Mouse (Mus musculus): Measurements from ENCODE around the gene Fmc1. TPM values are rescaled to one million over a fixed set of nuclear protein-coding genes. Genes with fewer than 3 reads are reported as not detected.
A peak's percentile ranks its signal among the peaks of the same experiment; 100 is the strongest.
"Not testable (repeated sequence)": the region's sequence is repeated elsewhere in the genome, so short reads cannot be mapped to it uniquely, and the experiment has no call there.

The Fmc1 gene
- 10 to 100 TPM; 51.5 to 59.2 TPM for total RNA-seq (2021)

- peak; percentile 98 to 99 for DNase-seq
These were observed at the start of gene Fmc1 for GRCm38 (mm10) chr6:38533428-38534405. TSS of gene Fmc1 (plus strand) at chr6:38533502.

DNA sequence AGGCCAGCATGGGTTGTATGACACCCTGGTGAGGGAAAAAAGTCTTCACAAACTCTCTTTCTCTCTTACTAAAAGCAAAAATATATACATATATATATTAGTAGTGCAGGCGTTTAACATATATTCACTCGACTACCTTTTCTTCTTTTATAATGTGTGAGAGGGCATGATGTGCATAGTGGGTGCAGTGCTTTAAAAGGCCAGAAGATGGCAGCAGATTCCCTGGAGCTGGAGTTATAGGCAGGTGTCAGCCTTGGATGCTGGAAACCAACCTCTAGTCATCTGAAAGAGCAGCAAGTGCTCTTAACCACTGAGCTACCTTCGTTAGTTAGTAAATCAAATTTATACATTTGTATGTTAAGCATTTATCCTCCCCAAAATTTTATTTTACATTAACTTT lies 40.8 kb upstream of the Fmc1 start:
- DNase-seq = no peak

GRCm38 (mm10) chr6:38495641-38496040 lies 37.7 kb upstream of the Fmc1 start:
- DNase-seq = no peak

DNA sequence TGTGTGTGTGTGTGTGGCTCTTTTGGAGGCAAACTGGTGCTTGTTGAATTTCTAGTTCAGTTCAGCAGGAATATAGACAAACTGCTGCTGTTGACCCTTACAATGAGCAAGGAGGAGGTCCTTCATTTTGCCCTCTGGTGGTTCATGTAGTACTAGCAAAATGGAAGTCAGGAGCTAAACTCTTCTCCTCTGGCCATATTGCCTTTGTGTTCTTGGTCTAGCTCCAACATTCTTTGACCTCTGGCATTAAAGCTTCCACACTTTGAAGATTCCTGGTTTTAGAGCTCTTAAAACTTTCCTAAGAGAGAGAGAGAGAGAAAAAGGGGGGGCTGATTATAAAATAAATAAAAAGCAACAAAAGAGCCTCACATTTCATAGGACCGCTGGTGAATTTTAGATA lies 21.2 kb upstream of the Fmc1 start:
- DNase-seq = no peak

- no peak for DNase-seq
These were observed 20.5 kb upstream of the Fmc1 start for GRCm38 (mm10) chr6:38512830-38513229.

DNA sequence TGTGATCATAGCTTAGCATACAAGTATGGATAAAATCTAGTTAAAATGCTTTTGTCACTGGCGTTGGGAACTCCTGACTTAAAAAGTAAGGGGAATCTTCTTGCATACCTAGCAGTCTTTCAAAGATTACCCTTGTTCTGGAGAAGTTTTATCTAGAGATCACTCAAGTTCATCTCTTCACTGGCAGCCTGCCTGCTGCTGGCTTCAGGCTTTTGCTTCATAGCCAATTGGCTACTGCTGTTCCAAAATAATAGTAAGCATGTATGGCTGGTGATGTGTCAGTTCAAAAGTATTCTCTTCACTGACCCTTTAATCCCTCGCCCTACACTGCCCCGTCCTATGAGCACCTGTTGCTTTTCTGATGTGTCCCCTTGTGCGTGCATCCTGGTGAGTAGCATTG lies 18.1 kb upstream of the Fmc1 start:
- DNase-seq = no peak

DNA sequence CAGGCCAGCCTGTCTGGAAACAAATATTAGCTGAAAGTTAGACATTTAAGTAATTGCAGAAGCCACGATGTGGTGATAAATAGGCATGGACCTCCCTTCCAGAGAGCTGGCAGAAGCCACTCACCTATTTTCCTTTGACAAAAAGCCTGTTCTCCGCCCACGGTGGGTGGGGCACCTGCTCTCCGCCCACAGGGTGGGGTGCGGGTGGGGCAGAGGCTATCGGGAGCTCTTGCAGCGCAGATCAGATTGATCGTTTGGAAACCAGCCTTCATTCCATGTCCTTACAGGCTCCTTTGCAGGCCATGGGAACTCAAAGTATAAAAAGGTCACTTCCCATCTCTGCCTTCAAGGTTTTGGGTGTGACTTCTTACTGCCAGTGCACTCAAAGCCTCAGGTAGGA lies 9.5 kb upstream of the Fmc1 start:
- no peak for DNase-seq

DNA sequence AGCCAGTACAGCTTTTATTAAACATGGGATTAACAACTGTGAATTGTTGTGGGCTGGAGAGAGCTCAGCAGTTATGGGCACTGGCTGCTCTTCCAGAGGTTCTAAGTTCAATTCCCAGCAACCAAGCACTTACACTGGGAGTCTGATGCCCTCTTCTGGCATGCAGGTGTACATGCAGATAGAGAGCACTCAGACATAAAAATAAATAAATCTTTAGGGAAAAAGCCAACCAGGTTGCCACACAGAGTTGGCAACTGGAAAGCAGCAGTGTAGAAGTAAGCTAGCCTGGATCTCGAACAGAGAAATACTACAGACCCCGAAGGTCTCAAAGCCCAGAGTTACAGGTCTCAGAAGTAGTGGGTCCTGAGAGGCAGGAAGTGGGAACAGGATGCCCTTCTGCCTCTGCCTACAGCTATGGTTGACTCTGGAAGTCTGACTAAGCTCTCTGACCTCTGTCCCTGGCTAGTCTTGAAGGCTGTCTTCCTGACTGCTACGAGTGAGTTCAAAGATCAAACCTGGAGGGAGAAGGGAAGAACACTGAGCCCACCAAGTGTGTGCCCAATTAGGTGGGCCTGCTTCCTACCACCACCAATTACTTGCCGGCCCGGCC lies 2.0 kb upstream of the Fmc1 start:
- DNase-seq = no peak

DNA sequence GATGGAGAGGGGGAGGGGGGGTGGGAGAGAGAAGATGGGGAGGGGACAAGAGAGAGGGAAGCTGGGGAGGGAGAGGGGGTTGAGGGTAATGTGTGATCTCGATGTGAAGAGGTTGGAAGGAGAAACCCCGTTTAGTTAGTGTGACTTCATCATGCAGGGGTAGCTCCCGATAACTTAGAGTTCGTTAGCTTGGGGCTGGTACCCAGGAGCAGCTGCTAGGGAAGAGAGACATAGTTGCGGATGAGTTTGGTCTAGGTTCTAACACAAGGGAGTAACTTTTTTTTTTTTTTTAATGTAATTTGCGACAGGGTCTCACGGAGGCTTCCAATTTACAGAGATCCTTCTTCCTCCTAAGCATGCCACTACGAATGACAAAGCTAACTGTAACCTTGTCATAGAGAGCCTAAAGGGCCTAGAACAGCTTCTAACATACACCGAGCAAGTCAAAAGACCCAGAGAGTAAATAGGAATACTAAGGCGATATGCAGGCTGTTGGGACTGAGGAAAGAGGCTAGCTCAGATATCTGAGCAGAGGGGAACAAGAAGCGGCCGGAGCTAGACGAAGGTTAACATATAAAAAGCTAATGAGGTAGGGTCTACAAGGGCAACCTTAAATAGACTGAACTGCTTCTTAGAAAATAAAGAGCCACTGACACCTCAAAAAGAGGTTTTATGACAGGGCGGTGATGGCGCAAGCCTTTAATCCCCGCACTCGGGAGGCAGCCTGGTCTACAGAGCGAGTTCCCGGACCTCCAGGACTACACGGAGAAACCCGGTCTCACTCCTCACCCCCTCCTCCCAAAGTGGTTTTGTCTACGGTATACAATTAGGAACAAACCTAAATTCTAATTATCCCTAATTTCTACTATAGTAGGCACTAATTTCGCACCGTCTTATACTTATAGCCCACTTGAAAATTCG lies 542 bp upstream of the Fmc1 start:
- DNase-seq = peak in 1 of 2 experiments; percentile 47

DNA sequence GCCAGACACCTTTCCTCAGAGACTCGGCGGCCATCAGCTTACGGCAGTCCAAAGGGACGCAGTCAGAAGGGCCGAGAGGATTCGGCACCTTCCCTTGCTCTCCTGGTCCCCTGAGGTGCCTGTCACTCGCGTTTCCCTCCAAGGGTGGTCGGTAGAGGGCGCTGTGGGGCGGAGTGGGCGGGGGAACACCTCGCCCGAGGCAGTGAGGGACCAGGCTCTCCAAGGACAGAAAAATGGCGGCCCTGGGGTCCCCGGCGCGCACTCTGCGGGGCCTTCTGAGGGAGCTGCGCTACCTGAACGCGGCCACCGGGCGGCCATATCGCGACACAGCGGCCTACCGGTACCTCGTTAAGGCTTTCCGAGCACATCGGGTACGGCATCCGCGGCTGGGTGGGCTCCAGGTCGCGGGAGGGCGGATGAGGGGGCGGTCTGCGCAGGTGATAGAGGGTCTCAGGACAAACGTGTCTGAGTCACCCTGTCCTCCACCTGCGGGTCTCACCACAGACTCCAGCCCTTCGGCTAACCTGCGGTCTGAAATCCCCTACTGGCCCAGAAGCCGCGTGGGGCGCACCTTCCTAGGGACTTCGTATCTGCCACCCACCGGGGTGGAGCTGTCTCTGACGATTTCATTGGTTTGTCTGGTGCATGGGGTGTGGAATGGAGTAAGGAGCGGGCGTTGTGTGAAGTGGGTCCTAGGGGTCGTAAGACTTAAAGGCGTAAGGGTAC lies 1.5 kb downstream of the Fmc1 start:
- DNase-seq = peak; percentile 96 to 98

DNA sequence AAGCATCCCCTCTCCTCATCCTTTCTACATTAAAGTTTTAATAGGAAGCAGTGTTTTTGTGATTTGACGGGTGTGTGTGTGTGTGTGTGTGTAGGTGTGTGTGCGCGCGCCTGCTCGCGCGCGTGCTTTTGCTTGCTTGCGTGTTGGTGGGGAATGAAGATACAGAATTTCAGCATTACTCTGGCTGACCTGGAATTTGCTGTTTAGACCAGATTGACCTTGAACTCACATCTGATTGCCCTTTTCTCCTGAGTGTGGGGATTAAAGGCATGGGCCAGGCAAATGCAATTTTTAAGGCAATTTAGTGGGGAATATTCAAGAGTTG lies 2.0 kb downstream of the Fmc1 start:
- DNase-seq = no peak

DNA sequence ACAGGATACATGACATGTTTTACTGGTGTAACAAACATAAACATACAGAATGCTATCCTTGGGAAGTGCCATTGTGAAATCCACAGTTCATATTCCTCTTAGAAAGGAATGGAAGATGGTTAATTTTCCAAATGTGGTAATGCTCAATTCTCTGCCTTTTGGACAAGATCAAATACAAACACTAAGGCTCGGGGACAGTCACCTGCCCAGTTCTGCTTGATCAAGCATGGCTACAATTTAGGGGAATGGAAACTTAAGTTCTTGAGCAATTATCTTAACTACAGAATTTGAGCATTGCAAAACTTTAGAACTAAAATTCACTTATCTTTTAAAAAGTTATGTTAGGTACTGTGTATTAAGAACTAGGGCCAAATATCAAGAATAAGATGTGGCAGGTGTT lies 2.5 kb downstream of the Fmc1 start:
- DNase-seq = no peak

DNA sequence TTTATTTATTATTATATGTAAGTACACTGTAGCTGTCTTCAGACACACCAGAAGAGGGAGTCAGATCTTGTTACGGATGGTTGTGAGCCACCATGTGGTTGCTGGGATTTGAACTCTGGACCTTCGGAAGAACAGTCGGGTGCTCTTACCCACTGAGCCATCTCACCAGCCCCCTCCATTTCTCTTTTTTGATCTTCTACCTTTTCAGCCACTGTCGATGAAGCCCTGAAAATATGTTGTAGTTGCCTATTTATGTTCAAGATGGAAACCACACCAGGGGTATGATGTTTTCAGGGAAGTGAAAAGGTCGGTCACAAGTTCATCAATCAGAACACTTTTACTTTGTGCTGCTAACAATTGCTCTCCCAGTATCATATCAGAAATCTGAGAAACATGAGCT lies 10.8 kb downstream of the Fmc1 start:
- DNase-seq = not testable (repeated sequence)

DNA sequence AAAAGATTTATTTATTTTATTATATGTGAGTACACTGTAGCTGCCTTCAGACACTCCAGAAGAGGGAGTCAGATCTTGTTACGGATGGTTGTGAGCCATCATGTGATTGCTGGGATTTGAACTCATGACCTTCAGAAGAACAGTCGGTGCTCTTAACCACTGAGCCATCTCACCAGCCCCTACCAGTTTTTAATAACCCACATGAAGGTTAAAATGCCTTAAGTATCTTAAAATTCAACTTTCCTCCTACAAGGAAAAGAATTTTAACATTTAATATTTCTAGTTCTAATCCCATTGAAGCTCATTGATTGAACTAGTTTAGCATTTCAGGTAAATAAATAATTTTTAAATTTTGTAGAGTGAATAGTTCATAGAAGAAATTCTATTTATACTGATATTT lies 13.7 kb downstream of the Fmc1 start:
- DNase-seq = not testable (repeated sequence)

- no peak for DNase-seq
These were observed 14.4 kb downstream of the Fmc1 start for GRCm38 (mm10) chr6:38547707-38548106.

GRCm38 (mm10) chr6:38548595-38548994 lies 15.3 kb downstream of the Fmc1 start:
- DNase-seq = not testable (repeated sequence)

DNA sequence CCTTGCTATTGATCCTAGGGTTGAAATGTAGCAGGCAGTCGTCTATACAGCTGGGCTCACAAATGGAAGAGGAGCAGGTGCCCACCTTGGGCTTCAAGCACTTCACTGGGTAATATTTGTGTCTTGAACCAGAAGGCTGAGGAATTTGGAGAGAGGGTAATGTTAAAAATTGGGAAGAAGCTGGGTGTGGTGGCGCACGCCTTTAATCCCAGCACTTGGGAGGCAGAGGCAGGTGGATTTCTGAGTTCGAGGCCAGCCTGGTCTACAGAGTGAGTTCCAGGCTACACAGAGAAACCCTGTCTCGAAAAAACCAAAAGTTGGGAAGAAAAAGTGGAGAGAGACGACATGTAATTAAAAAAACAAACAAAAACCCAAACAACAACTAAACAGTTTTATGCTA lies 16.5 kb downstream of the Fmc1 start:
- not testable (repeated sequence) for DNase-seq

DNA sequence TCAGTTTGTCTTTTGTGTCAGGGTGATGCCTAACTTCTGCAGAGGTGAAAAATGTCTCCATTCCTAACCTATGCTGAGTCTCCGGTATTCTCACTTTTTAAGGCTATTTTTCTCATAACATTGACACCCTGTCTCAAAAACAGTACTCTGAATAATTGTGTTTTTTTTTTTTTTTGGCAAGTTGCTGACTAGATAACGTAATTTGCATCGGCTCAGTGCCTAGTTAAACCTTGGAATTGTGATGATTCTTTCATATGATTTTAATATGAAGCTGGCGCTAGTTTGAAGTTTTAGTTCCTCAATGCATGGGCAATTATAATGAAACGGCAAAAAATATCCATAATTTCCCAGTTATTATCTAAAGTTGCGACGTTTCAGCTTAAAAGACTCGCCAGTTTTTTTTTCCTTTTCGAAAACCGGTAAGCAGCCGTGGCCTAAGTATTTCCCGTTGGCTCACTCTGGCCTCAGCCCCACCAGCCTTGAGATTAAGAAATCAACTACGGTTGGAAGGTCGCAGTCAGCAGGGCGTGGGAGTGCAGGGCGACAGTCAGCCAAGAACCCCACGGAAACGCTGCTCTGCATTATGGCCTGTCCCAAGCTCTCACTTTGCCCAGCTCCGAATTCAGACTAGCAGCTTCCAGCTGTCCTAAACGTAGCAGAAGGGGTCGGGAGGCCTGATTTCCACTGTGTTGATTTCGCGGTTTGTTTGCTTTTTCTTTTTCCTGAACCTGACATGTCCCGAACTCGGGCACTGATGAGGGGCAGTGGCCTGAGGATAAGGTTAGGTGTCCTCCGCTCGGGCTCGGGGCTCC lies 17.2 kb downstream of the Fmc1 start:
- DNase-seq = no peak

DNA sequence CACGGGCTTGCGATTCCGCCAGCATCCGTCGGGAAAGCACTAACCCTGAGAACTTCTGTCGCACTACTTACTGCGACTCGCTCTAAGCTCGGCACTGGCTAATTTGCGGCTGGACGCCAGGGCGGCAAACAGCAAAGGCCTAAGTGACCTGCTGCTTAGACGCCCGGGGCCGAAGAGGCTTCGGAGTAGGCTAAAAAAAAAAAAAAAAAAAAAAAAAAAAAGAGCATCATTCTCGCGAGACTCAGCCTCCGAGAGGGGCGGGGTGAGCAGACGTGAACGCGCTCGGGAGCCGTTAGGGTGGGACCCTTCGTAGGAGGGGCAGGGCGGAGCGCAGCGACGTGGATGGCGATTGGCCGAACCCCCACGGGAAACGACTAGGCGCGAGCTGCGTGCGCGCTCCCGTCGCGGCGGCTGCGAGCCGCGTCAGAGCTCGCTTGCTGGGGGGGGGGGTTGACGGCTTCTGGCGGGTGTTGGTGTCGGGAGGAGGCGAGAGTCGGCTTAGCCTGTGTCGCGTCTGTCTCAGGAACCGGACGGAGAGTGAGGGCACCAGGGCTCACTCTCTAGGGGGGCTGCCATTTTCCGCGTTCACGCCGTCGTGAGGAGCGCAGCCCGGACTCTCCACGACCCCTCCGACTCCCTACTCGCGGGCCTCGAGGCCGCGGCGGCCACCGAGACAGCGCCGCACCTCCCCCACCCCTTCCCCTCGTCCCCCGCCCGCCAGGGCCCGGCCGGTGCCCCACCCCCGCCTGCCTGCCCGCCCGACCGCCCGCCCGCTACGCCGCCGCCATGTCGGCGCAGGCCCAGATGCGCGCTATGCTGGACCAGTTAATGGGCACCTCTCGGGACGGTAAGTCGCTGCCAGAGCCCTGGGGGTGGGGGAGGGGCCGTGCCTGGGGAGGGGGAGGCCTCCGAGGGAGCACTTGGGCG lies 18.0 kb downstream of the Fmc1 start, which contains the start of gene Luc7l2:
Gene Luc7l2, plus strand, starts transcription at position 273 of the 927 bp plus-strand sequence.
- peak; percentile 93 to 94 for DNase-seq
